In the genomic region with DNA sequence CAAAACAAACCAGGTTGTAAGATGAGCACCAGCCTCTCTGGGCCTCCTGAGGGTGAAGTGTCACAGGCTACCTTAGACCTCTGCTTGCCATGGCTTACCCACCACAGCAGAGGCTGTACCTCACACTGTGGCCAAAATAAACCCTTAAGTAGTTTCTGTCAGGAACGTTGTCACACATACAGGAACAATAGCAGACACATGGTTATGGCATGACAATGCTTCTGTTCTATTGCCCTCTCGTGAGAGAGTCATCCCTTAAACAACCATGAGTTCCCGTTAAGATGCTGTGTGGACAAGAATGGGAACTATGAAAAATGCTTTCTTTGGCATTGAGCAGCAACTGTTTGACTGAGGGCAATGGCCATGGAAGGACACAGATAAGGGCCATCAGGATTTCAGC, we compare ENCODE assay signal across 8 mouse cellular contexts. TPM values are rescaled to one million over a fixed set of nuclear protein-coding genes. Genes with fewer than 3 reads are reported as not detected.
DNase-seq lines count a peak whose midpoint lies in the region; ATAC-seq and TF ChIP-seq lines count a peak whose summit lies in the region.

Gene Galnt11, plus strand, starts transcription at position 301 of the 400 bp plus-strand sequence.

- no peak for DNase-seq in liver, adult 2 months (ENCODE audit: extremely low read depth, low read depth, low spot score)
- DNase-seq in liver = no peak
- no peak for DNase-seq in heart, postnatal 10 days
- DNase-seq in ovary, adult 18-20 months (ENCODE audit: low spot score) = no peak
- DNase-seq in ovary, postnatal 10 days (ENCODE audit: low spot score) = no peak

- H3K27ac ChIP-seq in liver, adult 2 months (replicated peaks; ENCODE audit: insufficient read depth, low read depth, low read length) = peak within 1 kb of the TSS; percentile 54; the same call in 1 of the 2 replicates
- H3K27ac ChIP-seq in cortical plate, adult 2 months (ENCODE audit: insufficient read depth, low read length) = peak within 1 kb of the TSS; percentile 94; the same call in 1 of the 2 replicates
- H3K27ac ChIP-seq in limb, embryonic 13.5 days = peak within 1 kb of the TSS; percentile 84; the same call in 1 of the 2 replicates
- H3K27ac ChIP-seq in small intestine, adult 2 months (ENCODE audit: insufficient read depth, low read depth, low read length) = peak within 1 kb of the TSS; percentile 34

- peak within 1 kb of the TSS; percentile 97 for H3K9ac ChIP-seq in liver, adult 2 months (ENCODE audit: low read depth, low read length)
- H3K9ac ChIP-seq in limb, embryonic 13.5 days = peak within 1 kb of the TSS; percentile 87

- no peaks in the 10 kb centered on the region for H3K36me3 ChIP-seq in liver, adult 2 months (ENCODE audit: control insufficient read depth, insufficient read depth, low read length)
- no peaks in the 10 kb centered on the region for H3K36me3 ChIP-seq in limb, embryonic 13.5 days
- no peaks in the 10 kb centered on the region for H3K36me3 ChIP-seq in small intestine, adult 2 months (ENCODE audit: control insufficient read depth, insufficient read depth, low read length)

- peak within 1 kb of the TSS; percentile 96 for H3K4me3 ChIP-seq in liver, adult 2 months (ENCODE audit: insufficient read depth, low read depth, low read length)
- peak within 1 kb of the TSS; percentile 50 for H3K4me3 ChIP-seq in cortical plate, adult 2 months (ENCODE audit: insufficient read depth, low read length)
- H3K4me3 ChIP-seq in limb, embryonic 13.5 days = peak within 1 kb of the TSS; percentile 73
- H3K4me3 ChIP-seq in small intestine, adult 2 months (ENCODE audit: low read depth, low read length) = peak within 1 kb of the TSS; percentile 84

- peak within 1 kb of the TSS; percentile 65 for H3K4me2 ChIP-seq in limb, embryonic 13.5 days (replicated peaks)

- peaks cover 5% of the 10 kb centered on the region; the same call in 1 of the 2 replicates for H3K79me2 ChIP-seq in liver, adult 2 months (ENCODE audit: control insufficient read depth, insufficient read depth, low read length)

- no peak for ATAC-seq in limb, embryonic 13.5 days (ENCODE audit: low FRiP score, low read depth)

- intact Hi-C loops in heart, postnatal 10 days (cut with DNase I) = no loop called here

- no peaks in the 10 kb centered on the region for H3K27me3 ChIP-seq in liver, adult 2 months (ENCODE audit: control insufficient read depth, insufficient read depth, low read length)
- no peaks in the 10 kb centered on the region for H3K27me3 ChIP-seq in limb, embryonic 13.5 days
- no peaks in the 10 kb centered on the region for H3K27me3 ChIP-seq in small intestine, adult 2 months (ENCODE audit: control insufficient read depth, insufficient read depth, low read length)

- H3K9me3 ChIP-seq in limb, embryonic 13.5 days = no peaks in the 10 kb centered on the region

- no peak for TF ChIP-seq POLR2A in liver, adult 2 months (IDR thresholded peaks at IDR 0.05; ENCODE audit: extremely low read depth, insufficient read depth, low read length)
- no peak for TF ChIP-seq POLR2A in cortical plate, adult 2 months (IDR thresholded peaks at IDR 0.05; ENCODE audit: extremely low read depth, insufficient read depth, low read length)
- no peak for TF ChIP-seq POLR2A in small intestine, adult 2 months (IDR thresholded peaks at IDR 0.05; ENCODE audit: low read depth, low read length)

- no peak for TF ChIP-seq CTCF in liver, adult 2 months (IDR thresholded peaks at IDR 0.05; ENCODE audit: low read depth, low read length)
- no peak for TF ChIP-seq CTCF in cortical plate, adult 2 months (IDR thresholded peaks at IDR 0.05; ENCODE audit: extremely low read depth, insufficient read depth, low read length)
- no peak for TF ChIP-seq CTCF in small intestine, adult 2 months (IDR thresholded peaks at IDR 0.05; ENCODE audit: extremely low read depth, insufficient read length, insufficient replicate concordance, low read depth, low read length)

- WGBS in liver, adult 2 months = 88% methylated on average over 3 of the region's 3 CpGs
- WGBS in limb, embryonic 13.5 days = 88% methylated on average over 3 of the region's 3 CpGs
- 85% methylated on average over 3 of the region's 3 CpGs for WGBS in small intestine, adult 2 months

- H3K4me1 ChIP-seq in liver, adult 2 months (ENCODE audit: control insufficient read depth, insufficient read depth, low read length) = peaks cover 1% of the 10 kb centered on the region; the same call in 1 of the 2 replicates
- H3K4me1 ChIP-seq in cortical plate, adult 2 months (ENCODE audit: control insufficient read depth, insufficient read depth, low read length) = peaks cover 2% of the 10 kb centered on the region; the same call in 1 of the 2 replicates
- H3K4me1 ChIP-seq in limb, embryonic 13.5 days = peaks cover 8% of the 10 kb centered on the region
- peaks cover 2% of the 10 kb centered on the region; the same call in 1 of the 2 replicates for H3K4me1 ChIP-seq in small intestine, adult 2 months (ENCODE audit: control insufficient read depth, insufficient read depth, insufficient read length, low read length)

RNA-seq across cellular contexts. Expression of gene Galnt11, which starts in this region (rescaled TPM):
- 13.4 and 16.2 TPM in 2 replicates for total RNA-seq in liver, adult 2 months (2014; rRNA removed)
- 7.0 and 8.5 TPM in 2 replicates for polyA plus RNA-seq in liver, adult 2 months (2012; rRNA removed)
- 44.5 and 44.6 TPM in 2 replicates for polyA plus RNA-seq in cortical plate, adult 2 months (2012; rRNA removed)
- 10 to 100 TPM; 30.2 to 30.3 TPM for total RNA-seq in heart, postnatal 10 days (2021)
- polyA plus RNA-seq in limb, embryonic 13.5 days (2015; fragmentation: Nextera tagmentation; extraction: Ambion mirVana) = 41.9 and 44.4 TPM in 2 replicates
- polyA plus RNA-seq in small intestine, adult 2 months (2012; rRNA removed) = 3.1 and 7.7 TPM in 2 replicates

Comparison
In these comparisons a context has a peak if more than half of its experiments do, and no peak if none do; other contexts are left out.
1. H3K27ac ChIP-seq: peak in every context shown above with its lines; median percentile 94 in cortical plate, adult 2 months; 84 in limb, embryonic 13.5 days; 54 in liver, adult 2 months; 34 in small intestine, adult 2 months.